Mouse (Mus musculus) E14TG2a.4 (cell line): ENCODE measurements around the gene Eef1akmt4.
"Not testable (repeated sequence)": the region's sequence is repeated elsewhere in the genome, so short reads cannot be mapped to it uniquely, and the experiment has no call there.

Source experiments
- H3K27me3 ChIP-seq: 2 replicates; pipeline ENCODE4 v1.6.1; 2014; ENCODE audit warnings: low read length, control low read depth; ENCODE audit not compliant: insufficient read depth
- H3K36me3 ChIP-seq: 2 replicates; pipeline ENCODE4 v1.6.1; 2014; ENCODE audit warnings: low read length, control low read depth; ENCODE audit not compliant: insufficient read depth
- H3K4me1 ChIP-seq: replicated peaks from 2 replicates; pipeline ENCODE4 v1.6.1; 2014; ENCODE audit warnings: low read depth, low read length, control low read depth
- H3K4me3 ChIP-seq: replicated peaks from 2 replicates; pipeline ENCODE4 v1.5.1; 2014; ENCODE audit warnings: mild to moderate bottlenecking, low read length
- H3K9me3 ChIP-seq: 2 replicates; pipeline ENCODE4 v1.6.1; 2014; ENCODE audit warnings: low read length, control low read depth
- CTCF ChIP-seq: conservative IDR thresholded peaks from 2 replicates; pipeline ENCODE4 v1.5.1; 2014; ENCODE audit warnings: low read length
- NANOG ChIP-seq: IDR thresholded peaks from 2 replicates; pipeline ENCODE4 v1.6.1; 2014; ENCODE audit warnings: borderline replicate concordance, low read length, mixed read lengths
- POU5F1 ChIP-seq: IDR thresholded peaks from 2 replicates; pipeline ENCODE4 v1.6.1; 2014; ENCODE audit warnings: low read length, borderline replicate concordance

Eef1akmt4 gene

GRCm38 (mm10) chr16:20643911-20644310 is 32.5 kb downstream of the Eef1akmt4 start:
- H3K27me3 ChIP-seq = no peaks in the 10 kb centered on the region
- H3K9me3 ChIP-seq = no peaks in the 10 kb centered on the region
- peaks cover 23% of the 10 kb centered on the region for H3K36me3 ChIP-seq
- TF ChIP-seq POU5F1 (no peak), NANOG (no peak), CTCF (no peak)
- no peak overlapping the region for H3K4me3 ChIP-seq
- H3K4me1 ChIP-seq = 0 out of 2 replicates have a peak, but pooled peaks cover 9% of the 10 kb centered on the region

GRCm38 (mm10) chr16:20651076-20651946 is 39.9 kb downstream of the Eef1akmt4 start, which contains the start of gene Psmd2:
TSS of gene Psmd2 (plus strand) at chr16:20651652.
- TF ChIP-seq NANOG = no peak
- H3K4me3 ChIP-seq = peak within 1 kb of the TSS; percentile 97
- no peaks in the 10 kb centered on the region for H3K27me3 ChIP-seq
- H3K9me3 ChIP-seq = no peaks in the 10 kb centered on the region
- peaks cover 23% of the 10 kb centered on the region for H3K4me1 ChIP-seq
- peaks cover 39% of the 10 kb centered on the region for H3K36me3 ChIP-seq

GRCm38 (mm10) chr16:20651947-20652310 is 40.5 kb downstream of the Eef1akmt4 start:
- Histone ChIP-seq H3K9me3 (no peaks in the 10 kb centered on the region), H3K4me1 (peaks cover 23% of the 10 kb centered on the region), H3K36me3 (peaks cover 45% of the 10 kb centered on the region), H3K27me3 (no peaks in the 10 kb centered on the region), H3K4me3 (peak overlapping the region; percentile 97)
- TF ChIP-seq NANOG (no peak), CTCF (no peak)

GRCm38 (mm10) chr16:20653315-20653714 is 41.9 kb downstream of the Eef1akmt4 start:
- Histone ChIP-seq H3K9me3 (no peaks in the 10 kb centered on the region), H3K27me3 (no peaks in the 10 kb centered on the region), H3K4me1 (peaks cover 24% of the 10 kb centered on the region), H3K36me3 (peaks cover 59% of the 10 kb centered on the region), H3K4me3 (no peak overlapping the region)
- no peak for TF ChIP-seq POU5F1
- TF ChIP-seq NANOG = no peak
- TF ChIP-seq CTCF = peak; percentile 23

- Histone ChIP-seq H3K4me3 (no peak overlapping the region), H3K4me1 (peaks cover 13% of the 10 kb centered on the region), H3K36me3 (peaks cover 100% of the 10 kb centered on the region), H3K9me3 (no peaks in the 10 kb centered on the region), H3K27me3 (no peaks in the 10 kb centered on the region)
- TF ChIP-seq NANOG (no peak), CTCF (no peak), POU5F1 (no peak)
Observed at GRCm38 (mm10) chr16:20657661-20658060, 46.3 kb downstream of the Eef1akmt4 start.

- H3K9me3 ChIP-seq, H3K27me3 ChIP-seq, H3K4me3 ChIP-seq: not testable (repeated sequence)
- Histone ChIP-seq H3K36me3 (peaks cover 18% of the 10 kb centered on the region), H3K4me1 (peaks cover 41% of the 10 kb centered on the region)
Observed at GRCm38 (mm10) chr16:20668013-20668412, 56.6 kb downstream of the Eef1akmt4 start, which contains the start of gene Eif4g1. TSS of gene Eif4g1 (plus strand) at chr16:20668313.
